Mouse (Mus musculus): Measurements from ENCODE around the gene Rfx2. TPM values are rescaled to one million over a fixed set of nuclear protein-coding genes. Genes with fewer than 3 reads are reported as not detected.
A peak's percentile ranks its signal among the peaks of the same experiment; 100 is the strongest.

Rfx2 gene
- polyA plus RNA-seq (2012; rRNA removed): 2.6 and 3.2 TPM in 2 replicates

GRCm38 (mm10) chr17:56830411-56831110, at the start of gene Rfx2:
Gene Rfx2 (minus strand): TSS chr17:56831013.
- no peak for TF ChIP-seq POLR2A (IDR thresholded peaks at IDR 0.05; ENCODE audit: extremely low read depth, insufficient read depth, low read length)
- TF ChIP-seq CTCF (IDR thresholded peaks at IDR 0.05; ENCODE audit: extremely low read depth, insufficient read depth, low read length): no peak
- Histone ChIP-seq H3K4me1 (ENCODE audit: control insufficient read depth, insufficient read depth, low read length) (peaks cover 3% of the 10 kb centered on the region; the same call in 1 of the 2 replicates), H3K4me3 (ENCODE audit: insufficient read depth, low read length) (peak within 1 kb of the TSS; percentile 31), H3K27ac (ENCODE audit: insufficient read depth, low read length) (no peak within 1 kb of the TSS)

GRCm38 (mm10) chr17:56877426-56877825, 46.6 kb upstream of the Rfx2 start:
- Histone ChIP-seq H3K4me1 (ENCODE audit: control insufficient read depth, insufficient read depth, low read length) (no peaks in the 10 kb centered on the region), H3K4me3 (ENCODE audit: insufficient read depth, low read length) (no peak overlapping the region), H3K27ac (ENCODE audit: insufficient read depth, low read length) (no peak overlapping the region)
- TF ChIP-seq POLR2A (IDR thresholded peaks at IDR 0.05; ENCODE audit: extremely low read depth, insufficient read depth, low read length) (no peak), CTCF (IDR thresholded peaks at IDR 0.05; ENCODE audit: extremely low read depth, insufficient read depth, low read length) (no peak)

- no peak for TF ChIP-seq CTCF (IDR thresholded peaks at IDR 0.05; ENCODE audit: extremely low read depth, insufficient read depth, low read length)
- TF ChIP-seq POLR2A (IDR thresholded peaks at IDR 0.05; ENCODE audit: extremely low read depth, insufficient read depth, low read length): no peak
- no peak overlapping the region for H3K27ac ChIP-seq (ENCODE audit: insufficient read depth, low read length)
- H3K4me3 ChIP-seq (ENCODE audit: insufficient read depth, low read length): no peak overlapping the region
- no peaks in the 10 kb centered on the region for H3K4me1 ChIP-seq (ENCODE audit: control insufficient read depth, insufficient read depth, low read length)
These were observed 46.2 kb upstream of the Rfx2 start for GRCm38 (mm10) chr17:56876981-56877380.

- H3K4me3 ChIP-seq (ENCODE audit: insufficient read depth, low read length): no peak overlapping the region
- no peak overlapping the region for H3K27ac ChIP-seq (ENCODE audit: insufficient read depth, low read length)
- TF ChIP-seq POLR2A (IDR thresholded peaks at IDR 0.05; ENCODE audit: extremely low read depth, insufficient read depth, low read length) (no peak), CTCF (IDR thresholded peaks at IDR 0.05; ENCODE audit: extremely low read depth, insufficient read depth, low read length) (no peak)
- H3K4me1 ChIP-seq (ENCODE audit: control insufficient read depth, insufficient read depth, low read length): no peaks in the 10 kb centered on the region
These were observed 45.7 kb upstream of the Rfx2 start for GRCm38 (mm10) chr17:56876465-56876864.

- no peaks in the 10 kb centered on the region for H3K4me1 ChIP-seq (ENCODE audit: control insufficient read depth, insufficient read depth, low read length)
- TF ChIP-seq POLR2A (IDR thresholded peaks at IDR 0.05; ENCODE audit: extremely low read depth, insufficient read depth, low read length) (no peak), CTCF (IDR thresholded peaks at IDR 0.05; ENCODE audit: extremely low read depth, insufficient read depth, low read length) (no peak)
- no peak within 1 kb of the TSS for H3K27ac ChIP-seq (ENCODE audit: insufficient read depth, low read length)
These were observed 44.3 kb upstream of the Rfx2 start, which contains the start of gene 1700061G19Rik for GRCm38 (mm10) chr17:56874936-56875651. Gene 1700061G19Rik (plus strand): TSS chr17:56875477.

GRCm38 (mm10) chr17:56874237-56874636, 43.4 kb upstream of the Rfx2 start, which contains the start of gene Acsbg2:
Gene Acsbg2 (minus strand): TSS chr17:56874447.
- Histone ChIP-seq H3K27ac (ENCODE audit: insufficient read depth, low read length) (no peak within 1 kb of the TSS), H3K4me1 (ENCODE audit: control insufficient read depth, insufficient read depth, low read length) (no peaks in the 10 kb centered on the region), H3K4me3 (ENCODE audit: insufficient read depth, low read length) (no peak within 1 kb of the TSS)
- no peak for TF ChIP-seq CTCF (IDR thresholded peaks at IDR 0.05; ENCODE audit: extremely low read depth, insufficient read depth, low read length)
- TF ChIP-seq POLR2A (IDR thresholded peaks at IDR 0.05; ENCODE audit: extremely low read depth, insufficient read depth, low read length): no peak

More at GRCm38 (mm10) chr17:56874936-56875651, 44.3 kb upstream of the Rfx2 start, which contains the start of gene 1700061G19Rik:
- no peak within 1 kb of the TSS for H3K4me3 ChIP-seq (ENCODE audit: insufficient read depth, low read length)

- TF ChIP-seq CTCF (IDR thresholded peaks at IDR 0.05; ENCODE audit: extremely low read depth, insufficient read depth, low read length) (no peak), POLR2A (IDR thresholded peaks at IDR 0.05; ENCODE audit: extremely low read depth, insufficient read depth, low read length) (no peak)
These were observed 41.7 kb upstream of the Rfx2 start for GRCm38 (mm10) chr17:56872512-56872911.

GRCm38 (mm10) chr17:56871767-56872166, 41.0 kb upstream of the Rfx2 start:
- H3K4me3 ChIP-seq (ENCODE audit: insufficient read depth, low read length): no peak overlapping the region
- no peak for TF ChIP-seq POLR2A (IDR thresholded peaks at IDR 0.05; ENCODE audit: extremely low read depth, insufficient read depth, low read length)
- TF ChIP-seq CTCF (IDR thresholded peaks at IDR 0.05; ENCODE audit: extremely low read depth, insufficient read depth, low read length): no peak
- no peaks in the 10 kb centered on the region for H3K4me1 ChIP-seq (ENCODE audit: control insufficient read depth, insufficient read depth, low read length)

More at GRCm38 (mm10) chr17:56872512-56872911, 41.7 kb upstream of the Rfx2 start:
- Histone ChIP-seq H3K4me3 (ENCODE audit: insufficient read depth, low read length) (no peak overlapping the region), H3K4me1 (ENCODE audit: control insufficient read depth, insufficient read depth, low read length) (no peaks in the 10 kb centered on the region), H3K27ac (ENCODE audit: insufficient read depth, low read length) (no peak overlapping the region)

GRCm38 (mm10) chr17:56870287-56870953, 39.6 kb upstream of the Rfx2 start:
- H3K27ac ChIP-seq (ENCODE audit: insufficient read depth, low read length): no peak overlapping the region
- TF ChIP-seq CTCF (IDR thresholded peaks at IDR 0.05; ENCODE audit: extremely low read depth, insufficient read depth, low read length): no peak
- no peak for TF ChIP-seq POLR2A (IDR thresholded peaks at IDR 0.05; ENCODE audit: extremely low read depth, insufficient read depth, low read length)
- H3K4me3 ChIP-seq (ENCODE audit: insufficient read depth, low read length): no peak overlapping the region
- no peaks in the 10 kb centered on the region for H3K4me1 ChIP-seq (ENCODE audit: control insufficient read depth, insufficient read depth, low read length)

More at GRCm38 (mm10) chr17:56871767-56872166, 41.0 kb upstream of the Rfx2 start:
- H3K27ac ChIP-seq (ENCODE audit: insufficient read depth, low read length): no peak overlapping the region
